Mouse (Mus musculus) lung, adult 10 weeks (tissue): ENCODE results near the gene Cd300lf. TPM values are rescaled to one million over a fixed set of nuclear protein-coding genes. Genes with fewer than 3 reads are reported as not detected.

Experiments used
- polyA plus RNA-seq: library from polyadenylated mRNA; stranded (reverse); fragments of 350-450 nt; fragmentation: Illumina TruSeq; extraction: RNeasy Lipid Tissue Mini Kit (QIAGEN cat#74804); gene quantifications from one replicate; pipeline ENCODE4 v1.2.3, GENCODE M21; 2014; ENCODE audit warnings: low read depth, low replicate concordance; ENCODE audit not compliant: insufficient read depth

Cd300lf gene
- 6.7 TPM for polyA plus RNA-seq

GRCm38 (mm10) chr11:115133800-115134199 is at the start of gene Cd300lf:
Cd300lf (minus strand) TSS chr11:115133992.

GRCm38 (mm10) chr11:115162832-115163480 is 29.2 kb upstream of the Cd300lf start, which contains the start of gene Slc9a3r1:
Slc9a3r1 (plus strand) TSS chr11:115163341.

GRCm38 (mm10) chr11:115091362-115091901 is 42.4 kb downstream of the Cd300lf start, which contains the start of gene Rab37:
Rab37 (plus strand) TSS chr11:115091431.

Other genes with a start within 250 kb of the Cd300lf start
- 5.6 TPM for gene Cd300a, start 244.0 kb downstream of the Cd300lf start, polyA plus RNA-seq
- gene Cd300lb, start 199.6 kb downstream of the Cd300lf start, polyA plus RNA-seq: 3.8 TPM
- gene Cd300c, start 164.8 kb downstream of the Cd300lf start, polyA plus RNA-seq: 1.2 TPM
- 4.7 TPM for gene Cd300ld, start 144.1 kb downstream of the Cd300lf start, polyA plus RNA-seq
- gene Cd300c2, start 132.1 kb downstream of the Cd300lf start, polyA plus RNA-seq: 24.2 TPM
- not detected for gene Cd300ld2, start 117.8 kb downstream of the Cd300lf start, polyA plus RNA-seq
- not detected for gene Cd300ld4, start 107.0 kb downstream of the Cd300lf start, polyA plus RNA-seq
- gene Cd300ld5, start 96.2 kb downstream of the Cd300lf start, polyA plus RNA-seq: 0.79 TPM
- gene Cd300ld3, start 85.6 kb downstream of the Cd300lf start, polyA plus RNA-seq: 2.4 TPM
- 1.3 TPM for gene Cd300e, start 71.8 kb downstream of the Cd300lf start, polyA plus RNA-seq
- 1.1 TPM for gene Rab37, start 42.6 kb downstream of the Cd300lf start, polyA plus RNA-seq
- 44.9 TPM for gene Slc9a3r1, start 29.3 kb upstream of the Cd300lf start, polyA plus RNA-seq
- 4.0 TPM for gene Tmem104, start 53.5 kb upstream of the Cd300lf start, polyA plus RNA-seq
- 33.1 TPM for gene Nat9, start 53.9 kb upstream of the Cd300lf start, polyA plus RNA-seq
- gene Grin2c, start 133.3 kb upstream of the Cd300lf start, polyA plus RNA-seq: 0.39 TPM
- gene Fdxr, start 143.1 kb upstream of the Cd300lf start, polyA plus RNA-seq: 6.9 TPM
- 0.99 TPM for gene Fads6, start 163.7 kb upstream of the Cd300lf start, polyA plus RNA-seq
- not detected for gene Otop2, start 173.2 kb upstream of the Cd300lf start, polyA plus RNA-seq
- gene Ush1g, start 188.0 kb upstream of the Cd300lf start, polyA plus RNA-seq: not detected
- not detected for gene Otop3, start 200.7 kb upstream of the Cd300lf start, polyA plus RNA-seq
- gene Hid1, start 233.8 kb upstream of the Cd300lf start, polyA plus RNA-seq: 11.8 TPM
- gene Cdr2l, start 247.9 kb upstream of the Cd300lf start, polyA plus RNA-seq: 7.4 TPM